Mouse (Mus musculus) 416B (cell line): ENCODE results near the gene Pbx3.

Source experiments
- DNase-seq: peaks from one replicate; pipeline ENCODE4 v3.0.0; 2011; ENCODE audit warnings: low read depth

Gene Pbx3

DNA sequence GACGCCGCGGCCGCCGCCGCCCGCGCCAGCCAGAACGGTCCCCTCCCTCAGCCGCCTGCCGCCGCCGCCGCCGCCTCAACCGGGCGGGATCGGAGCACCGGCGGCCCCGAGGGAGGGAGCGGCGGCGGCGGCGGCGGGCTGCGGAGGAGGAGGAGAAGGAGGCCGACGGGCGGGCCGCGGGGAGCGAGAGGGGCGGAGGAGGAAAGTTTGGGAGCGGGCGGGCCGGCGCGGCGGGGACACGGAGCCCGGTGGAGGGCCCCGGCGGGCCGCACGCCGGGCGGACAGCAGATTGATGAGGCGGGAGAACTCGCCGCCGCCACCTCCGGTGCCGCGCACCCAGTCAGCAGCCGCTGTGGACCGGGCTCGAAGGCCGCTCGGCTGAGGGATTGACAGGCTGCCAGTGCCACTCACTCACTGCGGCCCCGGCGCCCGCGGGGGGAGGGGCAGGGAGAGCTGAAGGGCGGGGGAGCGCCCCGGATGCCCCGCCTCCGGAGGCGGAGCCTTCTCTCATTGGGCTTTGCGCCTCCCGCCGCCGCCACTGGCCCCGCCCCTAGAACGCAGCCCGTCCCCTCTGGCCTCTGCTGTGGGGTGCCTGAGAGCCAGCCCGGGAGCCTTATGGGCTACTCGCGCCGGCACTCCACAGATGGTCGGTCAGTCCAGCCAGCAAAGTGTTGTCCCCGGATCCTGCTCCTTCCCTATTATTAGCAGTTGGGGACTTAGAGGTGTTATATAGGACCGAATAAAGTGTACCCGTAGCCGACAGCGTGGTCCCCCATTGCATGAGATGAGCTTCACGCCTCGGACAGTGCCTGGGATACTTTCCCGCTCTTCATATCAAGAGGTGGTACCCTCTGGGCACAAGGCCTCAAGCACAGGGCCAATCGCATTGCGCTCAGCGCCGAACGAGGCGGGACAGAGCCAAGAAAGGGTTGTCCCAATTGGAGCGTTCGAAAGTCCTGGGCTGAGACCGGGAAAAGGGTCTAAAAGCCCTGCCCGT lies at the start of gene Pbx3:
TSS of gene Pbx3 (minus strand) at position 838 of the 997 bp plus-strand sequence.
- DNase-seq = peak; percentile 90

DNA sequence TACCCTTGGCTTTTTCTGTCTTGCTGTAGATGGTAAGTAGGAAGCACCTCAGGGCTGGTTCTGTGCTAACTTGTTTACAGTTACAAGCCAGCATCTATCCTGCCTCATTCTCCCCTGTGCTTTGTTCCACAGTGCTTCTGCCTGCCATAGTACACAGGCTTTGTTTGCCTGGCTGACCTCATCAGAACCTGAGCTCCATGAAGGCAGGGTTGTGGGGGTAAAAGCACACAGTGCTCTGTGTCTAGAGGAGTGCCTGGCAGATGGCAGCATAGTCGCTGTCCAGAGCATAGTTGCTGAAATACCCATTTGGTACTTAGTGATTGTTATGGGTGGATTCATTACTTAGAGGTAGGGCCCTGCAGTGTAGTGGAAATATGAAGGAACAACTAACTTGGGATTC lies 47.3 kb upstream of the Pbx3 start:
- DNase-seq = peak; percentile 20

DNA sequence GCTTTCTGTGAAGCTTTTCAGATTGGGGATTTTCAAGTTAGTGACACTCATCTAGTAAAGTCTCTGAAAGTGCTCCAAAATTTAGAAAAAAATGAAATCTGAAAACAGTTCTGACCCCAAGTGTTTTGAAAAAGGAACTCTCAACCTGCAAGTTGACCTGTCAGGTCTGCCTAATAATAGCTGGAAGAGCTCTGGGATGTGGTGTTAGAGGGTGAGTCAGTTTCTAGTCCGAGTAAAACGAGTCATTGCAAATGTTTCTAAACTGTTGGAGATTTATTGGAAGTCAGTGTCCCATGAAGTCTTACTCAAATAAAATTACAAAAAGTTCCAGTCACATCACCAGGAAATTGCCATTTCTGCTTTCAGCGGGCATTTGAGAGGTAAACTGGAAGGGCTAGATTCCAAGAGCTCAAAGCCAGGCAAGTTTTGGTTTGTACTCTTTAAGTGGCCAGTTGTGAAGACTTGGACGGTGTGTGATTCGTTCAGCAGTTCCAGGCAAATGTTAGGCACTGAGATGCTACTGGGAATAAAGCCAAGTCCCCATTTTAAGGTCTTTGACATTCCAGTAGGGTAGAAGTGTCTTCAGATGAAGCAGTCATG lies 36.9 kb upstream of the Pbx3 start:
- peak; percentile 17 for DNase-seq

DNA sequence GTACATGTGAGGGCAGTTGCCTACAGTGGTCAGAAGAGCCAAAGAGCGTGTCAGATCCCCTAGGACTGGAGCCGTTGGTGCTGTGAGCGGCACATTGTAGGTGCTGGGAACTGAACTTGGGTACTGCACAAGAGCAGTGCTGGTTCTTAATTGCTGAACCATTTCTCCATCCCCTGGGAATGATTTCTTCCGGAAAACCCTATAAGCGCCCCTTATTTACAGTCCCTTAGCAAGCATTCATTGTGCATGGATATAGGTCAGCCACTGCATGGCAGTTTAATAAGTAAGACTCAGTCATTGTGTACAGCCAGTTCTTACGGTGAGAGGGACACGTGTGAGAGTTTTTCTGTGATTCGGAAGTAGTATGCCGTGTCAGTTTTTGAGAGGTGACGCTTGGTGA lies 35.4 kb upstream of the Pbx3 start:
- no peak for DNase-seq

DNA sequence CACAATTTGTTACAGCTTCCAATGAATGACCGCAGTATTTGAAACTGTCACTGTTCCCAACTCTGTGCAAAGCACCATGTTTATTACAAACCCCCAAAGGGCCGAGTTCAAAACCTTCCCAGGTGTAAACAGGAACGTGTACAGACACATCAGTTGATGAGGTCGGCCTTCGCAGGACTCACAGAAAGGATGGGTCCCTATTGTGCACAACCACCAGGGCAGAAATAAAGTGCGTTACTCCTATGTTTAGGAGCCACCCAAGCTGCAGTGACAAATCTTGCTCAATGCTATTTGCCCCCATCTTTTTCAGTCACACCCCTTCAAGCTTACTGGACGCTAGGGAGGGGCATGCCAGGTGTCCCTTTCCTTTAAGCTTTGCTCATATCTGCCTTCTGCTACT lies 34.7 kb upstream of the Pbx3 start:
- peak; percentile 31 for DNase-seq

DNA sequence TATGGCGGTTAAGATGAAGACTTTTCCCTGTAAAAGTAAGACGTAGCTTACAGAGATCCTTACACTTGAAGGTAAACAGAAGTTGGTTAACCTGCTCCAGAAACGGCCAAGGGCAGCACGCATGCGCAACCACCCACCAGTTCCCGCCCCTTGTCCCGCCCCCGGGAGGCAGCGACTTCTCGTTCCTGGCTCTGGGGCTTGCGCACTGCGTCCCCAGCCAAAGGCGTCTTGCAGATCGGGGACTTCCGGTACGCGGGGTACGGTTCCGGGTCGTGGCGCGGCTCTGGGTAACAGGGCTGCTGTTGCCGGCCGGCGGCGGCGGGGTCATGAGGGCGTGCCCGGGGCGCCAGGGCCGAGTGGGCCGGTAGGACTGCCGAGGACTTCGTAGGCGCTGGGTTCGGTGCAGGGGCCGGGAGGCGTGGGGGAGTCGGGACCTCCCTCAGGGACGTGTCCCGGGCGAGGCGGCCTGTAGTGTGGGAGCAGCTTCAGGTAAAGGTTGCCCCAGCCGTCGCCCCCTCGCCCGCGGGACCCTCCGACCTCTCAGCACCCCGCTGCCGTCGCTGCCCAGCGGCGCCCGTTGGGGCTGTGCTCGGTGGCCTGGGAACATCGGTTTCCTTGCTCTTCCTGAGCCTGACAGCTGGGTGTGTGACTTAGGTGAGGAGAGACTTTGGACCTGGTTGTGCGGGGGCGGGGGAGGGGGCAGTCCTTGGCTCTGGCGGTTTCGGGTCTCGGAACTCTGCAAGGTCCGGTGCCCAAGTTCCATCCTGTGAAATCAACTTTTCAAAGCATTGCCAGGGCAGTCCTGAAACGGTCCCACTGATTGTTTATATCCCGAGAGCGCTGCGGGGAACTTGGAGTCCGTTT lies 33.9 kb upstream of the Pbx3 start, which contains the start of gene Mapkap1:
TSS of gene Mapkap1 (plus strand) at position 171 of the 864 bp plus-strand sequence.
- peak; percentile 98 for DNase-seq

DNA sequence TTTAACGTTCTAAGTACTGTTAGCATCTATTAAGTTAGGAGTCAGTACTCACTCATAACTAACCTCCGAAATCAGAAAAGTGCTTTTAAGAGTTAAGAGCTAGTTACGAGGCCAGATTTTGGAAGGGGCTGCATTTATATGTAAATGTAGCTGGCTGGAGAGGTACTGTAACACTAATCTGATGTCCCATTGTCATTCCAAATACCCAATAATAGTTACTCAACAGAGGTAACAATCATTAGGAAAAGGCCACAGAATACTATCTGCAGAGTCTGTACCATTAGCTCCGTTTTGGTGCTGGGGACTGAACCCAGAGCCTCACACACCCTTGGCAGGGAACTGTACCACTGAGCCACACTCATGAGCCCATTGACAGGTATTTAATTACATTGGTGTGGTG lies 26.6 kb upstream of the Pbx3 start:
- DNase-seq = no peak

DNA sequence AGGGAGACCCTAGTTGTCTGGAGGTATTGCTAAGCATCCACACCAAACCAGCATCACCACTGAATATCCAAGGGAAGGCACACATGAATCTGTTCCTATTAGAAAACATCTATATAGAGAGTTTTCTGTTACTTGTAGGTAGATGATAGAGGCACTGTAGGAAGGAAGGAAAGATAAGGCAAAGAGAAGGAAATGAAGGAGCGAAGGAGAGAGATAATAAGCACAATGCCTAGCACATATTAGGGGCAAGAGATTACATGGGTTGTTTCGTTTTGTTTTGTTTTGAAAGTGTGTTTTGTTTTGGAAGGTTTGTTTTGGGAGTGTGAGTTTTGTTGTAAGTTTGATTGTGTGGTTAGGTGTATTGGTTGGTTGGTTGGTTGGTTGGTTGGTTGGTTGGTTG lies 6.0 kb upstream of the Pbx3 start:
- DNase-seq = no peak

DNA sequence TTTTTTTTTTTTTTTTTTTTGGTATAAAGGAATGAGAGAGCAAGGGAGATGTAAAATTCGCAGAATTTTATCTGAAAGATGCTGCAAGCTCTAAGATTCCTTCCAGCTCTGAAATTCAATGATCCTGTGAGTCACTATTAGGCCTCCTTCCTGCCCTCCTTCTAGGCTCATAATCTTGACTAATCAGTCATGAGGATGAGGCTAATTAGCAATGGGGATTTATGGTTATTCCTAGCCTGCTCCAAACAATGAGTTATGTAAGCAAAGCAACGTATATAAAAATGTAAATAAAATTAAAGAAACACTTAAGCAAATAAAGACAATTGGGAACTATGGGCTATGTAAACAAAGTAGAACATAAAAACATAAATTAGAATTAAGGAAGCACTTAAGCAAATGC lies 1.4 kb upstream of the Pbx3 start:
- DNase-seq = no peak

DNA sequence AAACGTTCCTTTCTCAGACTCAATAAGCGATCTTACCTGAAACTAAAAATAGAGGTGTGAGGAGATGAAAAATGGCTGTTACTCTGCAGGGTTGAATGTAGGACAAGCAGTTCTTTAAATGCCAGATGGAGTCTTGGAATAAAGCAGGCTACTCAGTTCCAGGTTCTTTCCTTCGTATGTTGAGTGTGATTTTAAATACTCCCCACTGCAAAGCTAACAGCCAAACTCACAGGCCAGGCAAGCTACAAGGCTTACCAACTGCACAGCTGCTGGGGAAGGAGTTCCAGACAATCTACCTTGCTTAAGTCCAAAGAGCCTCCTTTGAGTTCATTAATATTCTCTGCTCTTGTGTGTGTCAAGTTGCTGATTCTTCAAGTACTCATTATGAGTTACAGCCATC lies 944 bp upstream of the Pbx3 start:
- no peak for DNase-seq

DNA sequence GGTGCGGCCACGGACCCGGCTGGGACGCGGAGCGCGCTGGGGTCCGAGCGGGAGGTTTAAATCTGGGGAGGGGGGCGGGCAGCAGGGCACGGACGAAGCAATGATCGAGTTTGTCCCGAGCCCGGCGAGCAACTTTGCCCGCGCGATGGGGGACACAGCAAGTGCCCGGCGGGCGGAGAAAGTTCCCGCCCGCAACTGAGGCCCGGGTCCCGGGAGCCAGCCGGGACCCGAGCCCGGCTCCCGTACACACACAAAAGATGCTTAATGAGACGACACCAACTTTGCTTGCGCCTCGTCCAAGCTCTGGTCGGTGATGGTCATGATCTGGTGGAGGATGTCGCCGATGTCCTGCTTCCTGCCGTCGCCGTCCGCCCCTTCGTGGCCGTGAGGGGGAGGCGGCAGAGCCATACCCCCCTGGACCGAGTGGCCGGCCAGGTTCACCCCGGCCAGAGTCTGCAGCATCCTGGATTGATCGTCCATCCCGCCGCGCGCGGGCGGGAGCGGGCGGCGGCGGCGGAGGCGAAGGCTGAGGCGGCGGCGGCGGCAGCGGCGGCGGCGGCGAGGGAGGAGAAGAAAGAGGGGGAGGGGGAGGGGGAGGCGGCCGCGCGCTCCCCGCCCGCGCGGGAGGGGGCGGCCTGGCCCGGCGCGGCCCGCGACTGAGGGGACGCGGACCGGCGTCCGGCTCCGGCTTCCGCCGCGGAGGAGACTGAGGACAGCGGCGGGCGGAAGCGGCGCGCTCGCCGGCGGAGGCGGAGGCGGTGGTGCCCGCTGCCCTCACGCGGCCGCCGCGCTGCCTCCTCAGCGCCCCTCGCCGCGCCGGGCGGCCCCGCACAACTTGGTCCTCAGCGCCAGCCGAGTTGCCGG lies 1.3 kb downstream of the Pbx3 start:
- peak; percentile 60 for DNase-seq

DNA sequence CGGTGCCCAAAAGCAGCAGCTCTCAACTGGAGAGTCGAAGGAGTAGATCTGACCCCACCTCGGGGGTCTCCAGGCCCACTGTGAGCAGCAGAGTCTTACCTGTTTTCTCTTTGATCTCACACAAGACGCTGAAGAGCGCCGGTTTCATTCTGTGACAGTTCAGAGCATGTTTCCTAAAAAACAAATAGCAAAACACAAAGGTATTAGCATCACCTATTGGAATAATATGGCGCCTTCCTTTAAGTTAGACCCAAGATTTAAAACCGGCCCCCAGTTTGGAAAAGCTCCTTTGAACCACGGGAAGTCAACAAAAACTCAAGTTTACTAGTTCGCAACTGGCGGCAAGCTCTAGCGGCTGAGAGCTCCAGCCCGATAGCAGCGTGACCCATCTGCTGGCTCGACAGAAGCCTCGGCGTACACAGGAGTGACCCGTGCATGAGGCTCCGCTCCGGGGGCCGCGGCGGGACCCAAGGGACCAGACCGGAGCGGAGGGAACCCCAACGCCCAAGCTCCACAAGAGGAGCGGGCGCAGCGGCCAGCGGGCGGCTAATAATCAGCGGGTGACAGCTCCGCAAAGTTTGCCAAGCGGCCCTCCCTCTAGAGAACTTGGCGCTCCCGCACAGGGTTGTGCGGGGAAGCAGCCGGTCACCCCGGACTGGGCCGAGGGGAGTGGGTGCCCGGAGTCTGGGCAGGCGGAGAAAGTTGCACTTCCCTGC lies 2.1 kb downstream of the Pbx3 start:
- peak; percentile 59 for DNase-seq

DNA sequence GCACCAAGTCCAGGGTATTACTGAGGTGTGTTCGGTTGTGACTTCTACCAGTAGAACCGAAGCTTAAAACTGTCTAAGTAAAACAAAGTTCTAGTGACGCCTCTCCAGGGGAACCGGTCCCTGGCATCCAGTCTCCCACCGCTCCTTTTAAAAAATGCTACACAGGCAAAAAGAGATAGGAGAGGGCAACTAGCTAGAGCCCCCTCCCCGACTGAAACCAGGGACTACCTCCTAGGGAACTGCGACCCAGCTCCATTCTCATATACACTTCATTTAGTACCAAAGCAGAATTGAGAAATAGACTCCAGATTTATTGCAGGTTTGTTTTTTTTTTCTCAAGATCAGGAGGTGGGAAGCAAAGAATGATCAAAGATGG lies 2.6 kb downstream of the Pbx3 start:
- no peak for DNase-seq

DNA sequence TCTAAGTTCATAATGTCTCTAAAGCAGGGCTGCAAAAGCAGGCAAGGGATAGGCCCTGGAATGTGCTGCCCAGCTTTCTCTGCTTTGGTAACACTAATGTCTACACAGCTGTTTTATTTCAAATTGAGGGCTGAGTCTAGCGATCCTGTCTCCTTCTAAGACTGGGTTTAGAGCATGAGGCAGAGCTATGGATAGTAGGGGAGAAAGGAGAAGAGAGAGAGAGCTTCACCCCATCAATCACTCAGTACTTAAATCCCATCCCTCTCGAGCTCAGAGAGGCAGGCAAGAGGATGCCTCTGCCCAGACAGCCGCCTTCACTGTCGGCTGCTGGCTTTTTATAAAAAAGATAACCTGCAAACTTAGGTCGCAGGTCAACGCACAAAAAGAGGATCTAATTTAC lies 4.5 kb downstream of the Pbx3 start:
- no peak for DNase-seq

DNA sequence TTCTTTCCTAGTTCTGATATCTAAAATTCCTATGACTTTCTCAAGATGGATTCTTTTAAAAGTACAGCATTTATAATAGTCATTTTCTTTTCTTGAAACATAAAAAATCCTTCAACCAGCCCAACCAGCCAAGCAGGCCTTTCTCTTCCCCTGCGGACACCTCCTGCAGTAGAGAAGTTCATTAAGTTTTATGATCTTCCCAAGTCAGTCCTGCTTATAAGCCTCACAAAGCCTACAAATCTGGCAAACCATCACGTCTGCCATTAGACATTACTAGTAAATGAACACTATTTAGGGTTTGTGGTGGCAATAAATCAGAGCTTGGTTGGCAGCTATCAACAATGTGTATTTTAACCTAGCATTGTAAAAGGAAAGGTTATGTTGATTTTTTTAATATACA lies 5.9 kb downstream of the Pbx3 start:
- DNase-seq = no peak

DNA sequence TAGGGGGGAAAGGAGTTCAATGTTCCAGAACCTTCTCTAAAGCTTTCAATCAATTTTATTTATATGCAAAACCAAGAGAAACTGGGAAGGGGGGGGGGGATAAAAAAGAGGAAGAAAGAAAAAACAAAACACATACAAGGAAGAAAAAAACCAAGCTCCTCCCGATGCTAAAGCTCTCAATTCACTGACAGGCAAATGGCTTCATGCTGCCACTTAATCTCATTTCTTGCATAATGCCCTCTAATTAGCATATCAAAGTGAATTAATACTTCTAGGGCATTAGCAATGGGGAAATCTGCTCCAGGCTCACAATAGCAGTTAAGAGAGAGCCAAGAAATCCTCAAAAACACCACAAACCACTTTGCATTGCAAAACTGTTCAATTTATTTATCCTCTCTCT lies 9.3 kb downstream of the Pbx3 start:
- peak; percentile 59 for DNase-seq

DNA sequence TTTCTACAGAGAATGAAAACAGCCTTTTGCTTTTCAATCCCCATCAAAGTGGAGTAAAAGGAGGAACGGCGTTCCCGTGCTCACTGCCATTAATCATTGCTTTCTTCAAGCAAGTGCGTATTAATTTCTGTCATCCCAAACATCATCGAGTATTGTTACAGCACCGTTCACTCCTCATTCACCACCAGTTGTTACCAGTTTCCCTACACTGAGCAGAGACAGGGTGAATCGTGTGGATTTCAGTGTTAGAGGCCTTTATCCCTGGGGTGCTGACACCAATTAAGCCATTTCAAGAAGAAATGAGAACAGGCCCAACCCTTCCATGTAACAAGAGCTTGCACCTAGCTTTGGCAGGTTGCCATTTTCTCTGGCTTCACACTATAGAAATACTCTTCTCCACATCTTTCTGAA lies 17.1 kb downstream of the Pbx3 start:
- DNase-seq = peak; percentile 45

DNA sequence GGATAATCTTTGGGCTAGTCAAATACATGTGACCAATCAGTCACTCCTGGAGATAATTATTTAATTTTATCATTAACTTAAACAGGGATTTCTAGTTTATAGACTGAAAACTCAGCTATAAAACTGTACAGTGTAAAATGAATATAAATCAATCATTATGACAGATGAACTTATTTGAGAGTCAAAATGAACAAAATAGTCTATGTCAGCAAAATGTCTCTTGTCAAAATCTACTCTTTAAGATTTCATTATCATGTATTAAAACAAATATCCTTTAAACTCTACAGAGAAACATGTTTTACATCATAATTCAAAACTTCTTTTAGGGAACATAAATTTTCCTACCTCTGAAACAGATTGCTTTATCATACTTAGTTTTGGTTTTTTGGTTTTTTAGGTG lies 20.9 kb downstream of the Pbx3 start:
- DNase-seq = no peak

DNA sequence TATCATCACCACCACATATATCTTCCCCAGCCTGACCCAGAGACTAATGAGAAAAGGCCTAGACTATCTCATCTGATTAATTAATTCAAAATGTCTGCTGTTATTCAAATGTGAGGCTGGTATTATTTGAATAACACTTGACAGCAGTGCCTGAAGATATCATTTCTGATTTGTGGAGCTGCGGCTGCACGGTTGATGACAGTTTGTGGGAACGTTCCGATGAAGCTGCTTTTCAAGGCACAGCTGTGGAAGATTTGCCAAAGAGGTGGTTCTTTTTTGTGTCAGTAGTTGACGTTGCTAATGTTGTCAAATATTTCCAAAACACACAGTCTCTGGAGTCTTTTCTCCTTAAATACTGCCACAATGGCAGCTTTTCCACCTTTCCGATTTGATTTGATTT lies 25.8 kb downstream of the Pbx3 start:
- DNase-seq = no peak

DNA sequence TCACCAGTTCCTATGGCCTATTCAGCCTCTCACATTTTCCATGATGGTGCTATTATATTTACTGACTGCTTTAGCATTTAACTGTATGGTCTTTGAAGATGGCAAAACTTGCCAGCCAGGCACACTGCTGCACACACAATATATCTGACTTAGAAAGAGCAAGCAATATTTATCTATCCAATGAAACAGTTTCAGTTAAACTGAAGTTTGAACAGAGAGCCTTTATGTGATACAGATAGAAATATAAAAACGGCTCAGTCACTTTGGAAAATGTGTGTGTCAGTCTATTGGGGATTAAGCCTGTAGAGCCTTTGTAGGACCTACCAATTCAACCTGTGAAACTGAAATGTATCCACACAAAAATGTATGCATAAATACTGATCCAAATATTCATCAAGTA lies 74.3 kb downstream of the Pbx3 start:
- peak; percentile 32 for DNase-seq

DNA sequence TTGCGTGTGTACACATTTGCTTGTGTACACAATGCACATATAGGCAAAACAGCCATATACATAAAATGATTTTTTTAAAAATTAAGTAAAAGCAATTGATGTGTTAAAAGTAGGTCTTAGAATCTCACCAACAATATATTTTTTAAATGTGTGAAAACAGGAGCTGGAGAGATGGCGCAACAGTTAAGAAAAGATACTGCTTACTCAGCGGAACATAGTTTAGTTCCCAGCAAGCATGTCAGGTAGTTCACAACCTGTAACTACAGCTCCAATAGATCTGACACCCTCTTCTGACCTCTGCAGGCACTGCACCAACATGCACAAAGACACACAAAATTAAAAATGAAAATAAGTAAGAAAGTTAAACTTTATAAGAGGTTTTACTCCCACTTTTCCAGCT lies 74.7 kb downstream of the Pbx3 start:
- DNase-seq = peak; percentile 42
